Mouse (Mus musculus) WW6 (cell line): ENCODE results near the gene Gm20908.
"Not testable (repeated sequence)": the region's sequence is repeated elsewhere in the genome, so short reads cannot be mapped to it uniquely, and the experiment has no call there.

Experiments used
- DNase-seq: peaks from one replicate; pipeline ENCODE4 v3.0.0-alpha.2; 2013; ENCODE audit warnings: low read depth, low spot score

The Gm20908 gene

GRCm38 (mm10) chrY:64472966-64473365 is at the start of gene Gm20908:
Gene Gm20908, plus strand, starts transcription at chrY:64473266.
- DNase-seq = not testable (repeated sequence)
